Mouse (Mus musculus): Measurements from ENCODE around the gene Btg3. TPM values are rescaled to one million over a fixed set of nuclear protein-coding genes. Genes with fewer than 3 reads are reported as not detected.

Gene Btg3
- polyA plus RNA-seq, 1 experiment from 2014 or later, result 67.0 TPM

DNA sequence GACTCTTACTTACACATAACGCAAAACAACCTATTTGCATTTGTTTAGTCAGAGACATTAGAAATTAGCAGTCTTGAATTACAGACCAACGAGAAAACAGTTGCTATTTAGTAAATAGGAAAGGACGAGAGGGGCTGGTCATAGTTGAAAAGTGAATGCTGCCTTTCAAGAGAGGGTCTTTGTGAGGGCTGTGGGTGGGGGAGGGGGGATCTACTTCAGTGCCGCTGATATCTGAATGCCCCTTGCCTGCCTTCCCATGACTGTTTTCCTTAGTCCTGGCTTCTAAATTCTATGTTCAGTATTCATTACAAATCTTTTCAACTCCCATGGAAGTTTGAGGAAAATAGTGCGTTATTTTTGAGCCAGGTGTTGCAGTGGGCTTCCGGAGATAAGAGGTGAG, 63.0 kb downstream of the Btg3 start:
- peaks cover 13% of the 10 kb centered on the region for H3K4me1 ChIP-seq
- 65% methylated on average over 6 of the region's 6 CpGs for WGBS
- no peak overlapping the region for H3K4me3 ChIP-seq
- ATAC-seq (ENCODE audit: borderline replicate concordance, extremely low read depth, low FRiP score, low TSS enrichment), result no peak
- H3K9ac ChIP-seq, result no peak overlapping the region
- H3K36me3 ChIP-seq, result no peaks in the 10 kb centered on the region
- H3K27ac ChIP-seq, result no peak overlapping the region
- H3K4me2 ChIP-seq, result no peak overlapping the region
- H3K27me3 ChIP-seq, result no peaks in the 10 kb centered on the region
- H3K9me3 ChIP-seq, result no peaks in the 10 kb centered on the region

DNA sequence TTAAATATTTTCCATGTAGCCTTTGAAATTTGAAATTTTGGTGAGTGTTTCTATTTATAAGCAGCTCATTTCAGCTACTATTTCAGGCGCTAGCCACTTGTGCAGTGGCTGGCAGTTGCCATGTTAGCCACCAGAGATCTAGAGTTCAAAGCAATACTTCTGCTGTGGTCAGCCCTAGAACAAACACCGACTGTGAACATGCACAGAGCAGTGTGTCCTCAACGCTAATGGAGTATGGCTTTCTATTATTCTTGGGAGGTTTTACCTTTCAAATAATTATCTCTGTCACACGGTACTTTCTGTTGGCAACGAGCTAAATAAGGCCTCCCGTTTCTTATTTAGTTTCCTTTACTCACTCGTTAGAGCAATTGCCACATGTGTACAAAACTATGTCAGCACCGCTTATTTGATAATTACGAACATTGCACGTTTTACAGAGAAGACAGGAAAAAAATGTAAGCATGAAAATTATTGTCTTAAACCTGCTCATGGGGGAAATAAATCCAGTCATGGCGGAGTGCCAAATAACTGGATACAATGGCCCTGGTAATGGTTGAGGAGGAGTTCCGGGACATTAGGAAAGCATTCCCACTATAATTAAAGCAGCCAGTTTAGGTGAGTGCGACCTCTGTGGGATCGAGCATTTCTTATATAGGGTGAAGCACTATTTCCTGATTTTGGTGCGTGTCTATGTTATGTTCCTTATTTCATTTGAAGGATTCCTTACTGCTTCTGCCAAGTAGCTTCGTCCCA, 63.7 kb downstream of the Btg3 start:
- no peak overlapping the region for H3K4me2 ChIP-seq
- H3K4me3 ChIP-seq, result no peak overlapping the region
- H3K27me3 ChIP-seq, result no peaks in the 10 kb centered on the region
- ATAC-seq (ENCODE audit: borderline replicate concordance, extremely low read depth, low FRiP score, low TSS enrichment), result no peak
- peaks cover 13% of the 10 kb centered on the region for H3K4me1 ChIP-seq
- no peaks in the 10 kb centered on the region for H3K36me3 ChIP-seq
- 58% methylated on average over 16 of the region's 16 CpGs for WGBS
- H3K9ac ChIP-seq, result no peak overlapping the region
- H3K27ac ChIP-seq, result no peak overlapping the region
- no peaks in the 10 kb centered on the region for H3K9me3 ChIP-seq

DNA sequence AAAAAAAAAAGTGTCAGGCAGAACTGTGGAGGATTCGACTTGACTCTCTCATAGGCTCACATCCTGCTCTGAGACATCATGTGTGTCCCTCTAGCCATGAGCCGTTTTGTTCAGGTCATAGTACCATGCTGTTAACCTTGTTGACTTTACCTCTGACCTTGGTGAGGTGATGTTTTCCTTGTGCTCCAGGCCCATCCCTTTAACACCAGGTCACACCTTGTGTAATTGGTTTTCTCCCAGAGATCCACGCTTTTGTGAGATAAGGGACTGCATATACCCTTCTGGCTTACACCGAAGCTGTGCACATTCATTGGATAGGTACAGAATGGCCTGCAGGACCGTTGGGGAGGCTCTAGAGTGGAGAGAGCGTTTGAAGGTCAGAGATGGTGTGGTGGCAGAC, 67.7 kb downstream of the Btg3 start:
- no peak overlapping the region for H3K27ac ChIP-seq
- H3K9ac ChIP-seq, result no peak overlapping the region
- 65% methylated on average over 6 of the region's 6 CpGs for WGBS
- H3K4me1 ChIP-seq, result peaks cover 8% of the 10 kb centered on the region
- ATAC-seq (ENCODE audit: borderline replicate concordance, extremely low read depth, low FRiP score, low TSS enrichment), result no peak
- no peaks in the 10 kb centered on the region for H3K27me3 ChIP-seq
- no peak overlapping the region for H3K4me3 ChIP-seq
- H3K36me3 ChIP-seq, result no peaks in the 10 kb centered on the region
- no peaks in the 10 kb centered on the region for H3K9me3 ChIP-seq
- no peak overlapping the region for H3K4me2 ChIP-seq

DNA sequence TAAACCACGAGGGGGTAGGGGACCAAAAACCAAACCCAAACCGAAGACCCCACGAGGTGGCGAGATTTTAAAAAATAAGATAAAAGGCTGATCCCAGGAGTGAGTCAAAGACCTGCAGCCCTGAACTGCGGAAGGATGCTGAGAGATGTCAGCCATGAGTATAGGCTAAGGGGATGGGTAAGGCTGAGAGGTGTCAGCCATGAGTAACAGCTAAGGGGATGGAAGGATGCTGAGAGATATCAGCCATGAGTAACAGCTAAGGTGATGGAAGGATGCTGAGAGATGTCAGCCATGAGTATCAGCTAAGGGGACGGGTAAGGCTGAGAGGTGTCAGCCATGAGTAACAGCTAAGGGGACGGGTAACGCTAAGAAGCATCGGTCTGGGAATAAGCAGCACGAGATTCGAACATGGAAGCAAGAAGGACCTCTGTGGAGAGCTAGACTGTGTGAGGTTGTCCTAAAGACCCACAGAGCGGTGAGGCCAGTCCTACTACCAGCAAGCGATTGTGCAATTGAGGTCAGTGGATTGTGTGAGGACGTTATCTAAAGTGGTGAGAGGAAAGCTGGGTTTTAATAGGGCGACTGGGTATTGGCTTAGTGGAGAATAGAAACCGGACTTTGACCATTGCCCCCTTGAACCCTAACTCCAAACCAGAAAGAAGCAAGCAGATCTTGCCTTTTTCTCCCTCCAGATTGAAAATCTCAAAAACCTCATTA, 69.4 kb downstream of the Btg3 start:
- no peak for ATAC-seq (ENCODE audit: borderline replicate concordance, extremely low read depth, low FRiP score, low TSS enrichment)
- Histone ChIP-seq H3K4me2 (no peak overlapping the region), H3K9me3 (no peaks in the 10 kb centered on the region), H3K36me3 (no peaks in the 10 kb centered on the region), H3K4me3 (no peak overlapping the region), H3K27ac (no peak overlapping the region), H3K4me1 (peaks cover 3% of the 10 kb centered on the region; the same call in 1 of the 2 replicates), H3K27me3 (0 out of 2 replicates have a peak, but pooled peaks cover 10% of the 10 kb centered on the region), H3K9ac (no peak overlapping the region)
- 83% methylated on average over 16 of the region's 16 CpGs for WGBS

DNA sequence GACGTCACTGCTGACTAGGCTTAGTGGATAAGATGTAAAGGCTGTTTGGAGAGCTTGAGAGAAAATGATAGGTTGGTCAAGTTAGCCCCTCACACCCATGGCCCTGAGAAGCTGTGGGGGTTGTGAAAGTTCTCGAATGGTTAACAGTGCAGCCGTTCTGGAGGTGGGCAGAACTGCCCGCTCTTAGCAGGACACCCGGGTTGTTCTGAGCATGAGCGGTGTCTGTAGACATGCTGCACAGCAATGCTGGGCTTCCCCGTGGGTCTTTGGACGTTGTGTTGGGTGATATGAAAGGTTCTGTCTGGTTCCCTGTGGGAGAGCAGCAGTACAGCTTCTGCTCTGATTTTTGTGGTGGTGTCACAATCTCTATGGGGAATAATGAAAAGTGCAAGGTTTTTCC, 70.4 kb downstream of the Btg3 start:
- no peak overlapping the region for H3K9ac ChIP-seq
- H3K9me3 ChIP-seq, result no peaks in the 10 kb centered on the region
- H3K27ac ChIP-seq, result no peak overlapping the region
- no peaks in the 10 kb centered on the region for H3K36me3 ChIP-seq
- 75% methylated on average over 8 of the region's 8 CpGs for WGBS
- peaks cover 13% of the 10 kb centered on the region; the same call in 1 of the 2 replicates for H3K27me3 ChIP-seq
- H3K4me2 ChIP-seq, result no peak overlapping the region
- H3K4me1 ChIP-seq, result peaks cover 4% of the 10 kb centered on the region; the same call in 1 of the 2 replicates
- no peak for ATAC-seq (ENCODE audit: borderline replicate concordance, extremely low read depth, low FRiP score, low TSS enrichment)
- H3K4me3 ChIP-seq, result no peak overlapping the region

DNA sequence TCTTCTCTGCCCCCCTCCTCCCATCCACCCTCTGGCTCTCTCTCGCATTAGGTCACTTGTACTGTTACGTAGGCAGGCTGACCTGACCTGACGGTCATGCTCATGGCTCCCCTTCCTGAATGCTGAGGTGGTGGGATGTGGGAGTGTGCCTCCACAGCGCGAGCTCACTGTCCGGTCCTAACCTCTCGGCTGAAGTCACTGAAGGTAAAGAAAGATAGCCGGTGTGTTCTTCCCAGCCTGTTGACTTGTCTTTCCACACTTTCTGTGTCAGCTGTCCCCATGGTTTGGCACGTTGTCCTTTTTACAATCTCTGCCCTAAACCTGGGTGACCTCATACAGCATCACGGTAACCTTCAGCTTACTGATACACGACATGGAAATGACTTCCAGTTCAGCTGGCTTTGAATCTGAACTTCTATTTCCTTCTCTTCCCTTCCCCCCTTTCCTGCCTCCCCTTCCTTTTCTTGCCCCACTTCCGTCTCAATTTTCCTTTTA, 71.3 kb downstream of the Btg3 start:
- Histone ChIP-seq H3K9ac (no peak overlapping the region), H3K4me1 (peaks cover 4% of the 10 kb centered on the region; the same call in 1 of the 2 replicates), H3K36me3 (no peaks in the 10 kb centered on the region), H3K4me2 (no peak overlapping the region), H3K4me3 (no peak overlapping the region), H3K9me3 (no peaks in the 10 kb centered on the region), H3K27ac (no peak overlapping the region), H3K27me3 (peaks cover 21% of the 10 kb centered on the region; the same call in 1 of the 2 replicates)
- WGBS, result 79% methylated on average over 12 of the region's 12 CpGs
- no peak for ATAC-seq (ENCODE audit: borderline replicate concordance, extremely low read depth, low FRiP score, low TSS enrichment)

DNA sequence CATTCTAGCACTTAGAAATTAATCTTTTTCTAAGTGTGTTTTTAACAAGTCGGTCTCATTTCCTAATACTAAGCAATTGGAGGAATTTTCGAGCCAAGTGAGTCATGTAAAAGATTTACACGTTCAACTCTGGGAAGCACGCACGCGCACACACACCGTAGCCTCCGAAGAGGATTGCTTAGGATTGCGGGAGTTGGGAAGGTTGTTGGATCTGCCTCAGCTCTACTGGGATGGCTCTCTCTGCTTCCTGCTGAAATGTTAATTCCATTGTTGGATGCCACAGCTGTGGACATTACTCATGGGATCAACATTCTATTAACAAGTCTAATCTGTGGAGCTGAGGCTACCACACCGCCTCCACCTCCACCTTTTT, 74.3 kb downstream of the Btg3 start:
- Histone ChIP-seq H3K9ac (peak overlapping the region; percentile 7; the same call in 1 of the 2 replicates), H3K36me3 (no peaks in the 10 kb centered on the region), H3K27me3 (peaks cover 31% of the 10 kb centered on the region), H3K4me3 (peak overlapping the region; percentile 72), H3K9me3 (no peaks in the 10 kb centered on the region), H3K4me2 (peak overlapping the region; percentile 99), H3K4me1 (peaks cover 4% of the 10 kb centered on the region; the same call in 1 of the 2 replicates), H3K27ac (no peak overlapping the region)
- ATAC-seq (ENCODE audit: borderline replicate concordance, extremely low read depth, low FRiP score, low TSS enrichment), result no peak
- WGBS, result 6% methylated on average over 10 of the region's 10 CpGs

DNA sequence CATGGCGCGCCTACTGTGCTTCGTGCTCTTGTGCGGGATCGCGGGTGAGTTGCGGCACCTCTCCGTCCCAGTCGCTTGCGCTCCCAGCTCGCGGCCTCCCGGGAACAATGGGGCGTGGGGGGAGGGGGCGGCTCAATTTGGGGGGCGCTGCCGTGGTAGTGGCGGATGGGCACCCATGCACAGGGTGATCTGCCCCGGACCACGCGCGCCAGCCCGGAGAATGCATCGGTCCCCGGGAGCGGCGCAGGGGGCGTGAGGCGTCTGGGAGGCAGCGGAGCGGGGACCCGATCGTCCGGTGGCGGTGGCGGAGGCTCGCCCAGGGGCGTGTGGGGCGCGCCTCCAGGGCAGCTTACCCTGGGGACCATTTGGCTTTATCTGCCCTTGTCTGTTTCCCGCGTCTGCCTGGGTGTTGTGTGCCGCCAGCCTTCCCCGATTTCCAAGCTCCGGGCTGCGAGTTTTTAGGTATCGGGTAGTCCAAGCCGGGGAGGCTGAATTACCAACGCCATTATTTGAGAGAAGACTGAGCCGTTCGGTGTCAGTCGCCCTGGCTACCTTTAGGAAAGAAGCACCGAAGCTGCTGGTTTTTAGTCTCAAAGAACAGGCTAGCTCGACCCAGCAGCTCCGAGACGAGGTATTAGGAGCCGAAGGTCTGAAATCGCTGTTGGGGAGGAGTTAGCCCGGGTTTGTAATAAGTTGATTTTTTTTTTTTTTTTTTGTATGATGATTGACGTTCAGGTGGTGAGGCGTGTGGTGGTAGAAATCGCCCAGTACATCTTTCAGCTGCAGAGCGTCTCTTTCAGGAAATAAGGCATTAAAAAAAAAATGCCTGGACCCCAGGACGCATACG, 74.9 kb downstream of the Btg3 start:
- H3K27ac ChIP-seq, result peak overlapping the region; percentile 92
- H3K9me3 ChIP-seq, result no peaks in the 10 kb centered on the region
- peak overlapping the region; percentile 99 for H3K4me2 ChIP-seq
- H3K4me3 ChIP-seq, result peak overlapping the region; percentile 72
- under 1% methylated on average over 65 of the region's 65 CpGs for WGBS
- peaks cover 31% of the 10 kb centered on the region for H3K27me3 ChIP-seq
- peak overlapping the region; percentile 70 for H3K9ac ChIP-seq
- peaks cover 4% of the 10 kb centered on the region; the same call in 1 of the 2 replicates for H3K4me1 ChIP-seq
- no peaks in the 10 kb centered on the region for H3K36me3 ChIP-seq
- ATAC-seq (ENCODE audit: borderline replicate concordance, extremely low read depth, low FRiP score, low TSS enrichment), result peak; percentile 53

DNA sequence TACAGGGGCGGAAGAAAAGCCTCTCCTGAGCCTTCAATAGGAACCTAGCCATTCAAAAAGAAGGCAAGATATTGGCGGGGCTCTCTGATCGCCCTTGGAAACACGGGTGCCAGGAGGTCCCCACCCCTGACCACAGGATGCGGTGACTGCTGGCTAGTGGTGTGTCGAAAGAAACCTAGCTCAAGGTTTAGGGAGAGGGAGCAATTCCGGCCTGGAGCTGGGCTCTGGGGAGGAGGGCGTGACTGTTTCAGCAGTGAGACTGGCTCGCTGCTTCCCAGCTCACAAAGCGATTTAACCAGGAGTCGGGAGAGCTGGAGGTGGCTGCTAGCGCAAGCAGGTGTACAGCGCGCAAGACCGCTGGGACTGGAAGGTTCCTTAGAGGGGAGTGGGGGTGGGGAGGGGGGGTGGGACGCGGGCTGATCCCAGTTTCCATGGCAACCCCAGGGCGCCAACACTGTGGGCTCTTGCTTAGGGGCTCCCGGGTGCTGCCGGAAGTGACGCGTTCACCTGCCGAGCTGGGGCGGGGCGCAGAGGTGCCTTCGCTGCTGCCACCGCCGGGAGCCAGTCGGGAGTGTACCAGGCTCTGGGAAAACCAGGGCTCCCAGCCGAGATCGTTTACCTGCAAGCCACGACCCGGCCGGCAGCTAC, 75.7 kb downstream of the Btg3 start, which contains the start of gene Cxadr:
Cxadr (plus strand) TSS at position 307 of the 648 bp plus-strand sequence.
- Histone ChIP-seq H3K4me2 (peak within 1 kb of the TSS; percentile 99), H3K27me3 (peaks cover 31% of the 10 kb centered on the region), H3K4me3 (peak within 1 kb of the TSS; percentile 72), H3K9me3 (no peaks in the 10 kb centered on the region), H3K4me1 (peaks cover 4% of the 10 kb centered on the region; the same call in 1 of the 2 replicates), H3K36me3 (no peaks in the 10 kb centered on the region), H3K9ac (peak within 1 kb of the TSS; percentile 70), H3K27ac (peak within 1 kb of the TSS; percentile 92)
- WGBS, result under 1% methylated on average over 34 of the region's 34 CpGs
- peak; percentile 93 for ATAC-seq (ENCODE audit: borderline replicate concordance, extremely low read depth, low FRiP score, low TSS enrichment)

DNA sequence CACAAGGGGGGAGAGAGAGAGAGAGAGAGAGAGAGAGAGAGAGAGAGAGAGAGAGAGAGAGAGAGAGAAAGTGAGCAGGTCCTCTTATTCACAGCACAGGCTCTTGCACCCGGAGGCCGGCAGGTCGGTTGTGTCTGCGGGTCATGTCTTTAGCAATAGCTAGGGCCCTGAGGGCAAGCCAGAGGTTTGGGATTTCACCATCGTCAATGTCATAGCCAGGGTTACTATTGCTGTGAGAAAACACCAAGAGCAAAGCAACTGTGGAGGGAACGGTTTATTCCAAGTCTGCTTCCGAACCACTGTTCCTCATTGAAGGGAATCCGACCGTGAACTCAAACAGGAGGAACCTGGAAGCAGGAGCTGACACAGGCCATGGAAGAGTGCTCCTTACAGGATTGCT, 80.9 kb downstream of the Btg3 start:
- H3K4me1 ChIP-seq, result 0 out of 2 replicates have a peak, but pooled peaks cover 6% of the 10 kb centered on the region
- no peaks in the 10 kb centered on the region for H3K36me3 ChIP-seq
- H3K27me3 ChIP-seq, result peaks cover 13% of the 10 kb centered on the region
- WGBS, result 79% methylated on average over 9 of the region's 9 CpGs
- ATAC-seq (ENCODE audit: borderline replicate concordance, extremely low read depth, low FRiP score, low TSS enrichment), result no peak
- H3K27ac ChIP-seq, result no peak overlapping the region
- H3K4me2 ChIP-seq, result no peak overlapping the region
- H3K9me3 ChIP-seq, result no peaks in the 10 kb centered on the region
- H3K9ac ChIP-seq, result no peak overlapping the region
- H3K4me3 ChIP-seq, result no peak overlapping the region

DNA sequence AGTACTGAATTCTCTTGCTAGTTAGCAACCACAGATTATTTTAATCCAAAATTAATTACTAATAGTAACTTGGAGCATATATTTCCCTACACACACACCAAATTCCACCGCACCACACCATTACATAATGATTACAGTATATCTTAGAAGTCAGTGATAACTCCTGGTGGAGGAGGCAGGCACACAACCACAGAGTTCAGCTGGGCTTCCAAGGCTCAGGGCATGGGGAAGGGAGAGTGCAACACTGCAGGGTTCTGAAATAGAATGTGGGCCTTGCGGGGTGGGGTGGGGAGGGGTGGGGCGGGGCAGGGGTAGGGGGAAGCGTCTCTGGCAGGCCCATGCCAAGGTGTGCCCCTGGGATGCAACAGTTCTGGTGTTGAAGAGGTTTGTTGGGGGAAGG, 81.4 kb downstream of the Btg3 start:
- Histone ChIP-seq H3K9ac (no peak overlapping the region), H3K4me3 (no peak overlapping the region), H3K9me3 (no peaks in the 10 kb centered on the region), H3K27me3 (peaks cover 10% of the 10 kb centered on the region), H3K36me3 (no peaks in the 10 kb centered on the region), H3K27ac (no peak overlapping the region), H3K4me2 (no peak overlapping the region), H3K4me1 (0 out of 2 replicates have a peak, but pooled peaks cover 6% of the 10 kb centered on the region)
- ATAC-seq (ENCODE audit: borderline replicate concordance, extremely low read depth, low FRiP score, low TSS enrichment), result peak; percentile 21; the same call in 1 of the 2 replicates
- WGBS, result 45% methylated on average over 4 of the region's 4 CpGs

All from lung, embryonic 15.5 days (tissue).